Mouse (Mus musculus) stomach, postnatal 0 days (tissue): ENCODE results near the gene Cela3a.

Experiments used
- CTCF ChIP-seq: IDR thresholded peaks from 2 replicates; pipeline ENCODE4 v1.5.1; 2016; ENCODE audit warnings: antibody characterized with exemption, low read depth, mild to moderate bottlenecking, moderate library complexity
- EP300 ChIP-seq: optimal IDR thresholded peaks from 2 replicates; pipeline ENCODE3; 2016; ENCODE audit warnings: antibody characterized with exemption

DNA sequence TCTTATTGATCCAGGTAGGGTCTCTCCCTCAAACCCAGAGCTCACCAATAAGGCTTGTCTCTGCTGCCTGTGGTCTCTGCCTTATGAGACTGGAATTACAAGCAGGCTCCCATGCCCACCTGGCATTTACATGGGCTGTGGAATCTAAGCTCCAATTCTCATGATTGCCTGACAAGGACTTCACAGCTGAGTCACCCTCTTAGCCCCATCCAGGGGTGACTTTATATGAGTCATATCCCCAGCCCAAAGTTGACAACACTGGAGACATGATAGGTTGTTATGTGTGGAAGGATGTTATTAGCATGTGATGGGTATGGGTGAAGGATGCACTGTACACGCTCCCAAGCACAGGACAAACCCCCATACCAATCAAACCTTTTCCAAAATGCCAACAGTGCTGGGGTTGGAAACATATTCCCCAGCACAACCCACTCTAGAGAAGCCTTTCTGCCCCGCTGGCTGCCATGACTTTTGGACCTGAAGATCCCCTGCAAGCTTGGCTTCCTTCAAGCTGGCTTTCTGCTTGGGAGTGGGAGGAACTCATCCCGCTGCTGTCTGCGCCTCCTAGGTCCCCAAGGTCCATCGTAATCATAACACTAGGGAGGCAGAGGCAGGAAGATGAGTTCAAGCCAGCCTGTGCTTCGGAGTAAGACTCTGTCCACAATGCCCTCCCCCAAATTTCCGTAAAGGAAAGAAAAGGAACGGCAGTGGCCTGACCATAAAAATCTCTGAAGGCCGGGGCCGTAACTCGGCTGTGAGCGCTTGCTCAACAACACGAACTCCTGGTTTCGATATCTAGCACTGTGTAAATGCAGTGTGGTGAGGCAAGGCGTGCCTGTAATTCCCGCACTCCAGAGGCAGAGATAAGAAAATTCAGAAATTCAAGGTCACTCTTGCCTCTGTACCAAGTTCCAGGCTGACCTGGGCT lies 37.7 kb downstream of the Cela3a start:
- no peak for TF ChIP-seq EP300
- TF ChIP-seq CTCF = no peak
